Mouse (Mus musculus): ENCODE data around the gene Clec16a.

DNA sequence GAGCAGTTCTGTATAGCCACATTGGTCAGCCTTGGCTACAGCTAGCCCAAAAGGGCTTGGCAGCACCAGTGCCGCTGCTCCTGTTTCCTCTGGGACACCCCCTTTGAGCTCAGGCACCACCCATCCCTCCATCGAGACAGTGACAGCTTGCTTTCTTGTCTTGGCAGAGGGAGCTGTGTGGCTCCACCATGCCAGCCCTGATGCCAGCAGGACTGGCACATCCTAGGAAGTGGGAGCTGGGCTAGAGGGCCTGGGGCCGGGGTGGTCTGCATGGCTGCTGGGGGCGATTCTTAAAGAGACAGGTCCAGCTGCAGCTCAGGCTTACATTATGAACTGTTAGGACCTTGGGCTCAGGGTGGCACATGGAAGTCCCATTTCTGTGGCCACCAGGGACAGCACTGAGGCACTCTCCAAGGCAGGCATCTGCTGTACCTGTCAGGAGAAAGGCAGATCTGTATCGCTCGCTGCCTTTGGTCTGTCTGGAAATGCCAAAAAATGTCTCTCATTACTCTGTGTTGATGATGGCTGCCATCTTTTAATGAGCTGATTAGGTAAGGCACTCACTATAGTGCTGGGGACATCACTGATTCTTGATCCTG is 18.0 kb upstream of the Clec16a start:
- TF ChIP-seq EP300 (IDR thresholded peaks at IDR 0.05; ENCODE audit: low read depth) (no peak), CTCF (IDR thresholded peaks at IDR 0.05; ENCODE audit: low read depth) (peak; percentile 19; the same call in 1 of the 2 replicates)
